Mouse (Mus musculus) intestine, embryonic 14.5 days (tissue): Measurements from ENCODE around the gene Zc2hc1b. TPM values are rescaled to one million over a fixed set of nuclear protein-coding genes. Genes with fewer than 3 reads are reported as not detected.

ENCODE experiments used
- ATAC-seq: fragments of 200-750 bp; cut with Nextera tagmentation; replicated peaks from 2 replicates; pipeline ENCODE4 v1.8.0; 2017; ENCODE audit warnings: low read depth, moderate number of reproducible peaks, moderate TSS enrichment, moderate library complexity; ENCODE audit not compliant: low FRiP score, low TSS enrichment
- DNase-seq: peaks from one replicate; pipeline ENCODE4 v3.0.0-alpha.2; 2018; ENCODE audit warnings: low spot score
- H3K27ac ChIP-seq: fragments of 300-500 bp; sonication (generic); 2 replicates; pipeline ENCODE4 v1.5.1; 2014; ENCODE audit warnings: low read depth, mild to moderate bottlenecking, control low read depth
- H3K27me3 ChIP-seq: fragments of 300-500 bp; sonication (generic); replicated peaks from 2 replicates; pipeline ENCODE4 v1.6.1; 2014; ENCODE audit warnings: low read length, control low read depth; ENCODE audit not compliant: control insufficient read depth, insufficient read depth
- H3K36me3 ChIP-seq: fragments of 300-500 bp; sonication (generic); 2 replicates; pipeline ENCODE4 v1.6.1; 2014; ENCODE audit warnings: low read length, control low read depth; ENCODE audit not compliant: control insufficient read depth, insufficient read depth
- H3K4me1 ChIP-seq: fragments of 300-500 bp; sonication (generic); replicated peaks from 2 replicates; pipeline ENCODE4 v1.6.1; 2014; ENCODE audit warnings: low read length, control low read depth, mixed read lengths; ENCODE audit not compliant: control insufficient read depth, insufficient read depth
- H3K4me2 ChIP-seq: fragments of 300-500 bp; sonication (generic); 2 replicates; pipeline ENCODE4 v1.6.1; 2014; ENCODE audit warnings: low read length
- H3K4me3 ChIP-seq: fragments of 300-500 bp; sonication (generic); 2 replicates; pipeline ENCODE4 v1.5.1; 2014; ENCODE audit warnings: low read depth, low read length, control low read depth, mixed read lengths
- H3K9ac ChIP-seq: fragments of 300-500 bp; sonication (generic); 2 replicates; pipeline ENCODE4 v1.6.1; 2014; ENCODE audit warnings: mild to moderate bottlenecking, low read length
- H3K9me3 ChIP-seq: fragments of 300-500 bp; sonication (generic); 2 replicates; pipeline ENCODE4 v1.6.1; 2016; ENCODE audit warnings: low read length, control low read depth; ENCODE audit not compliant: control insufficient read depth
- WGBS: fragments of 180-500 bp; shearing (Covaris S2); extraction: QIAGEN DNeasy Blood & Tissue Kit; methylation state at CpG from one replicate; pipeline ENCODE4 v1.1.7; 2014; 5-methylcytosine and 5-hydroxymethylcytosine counted together
- polyA plus RNA-seq: library from polyadenylated mRNA; unstranded; fragments of >200 nt; fragmentation: Nextera tagmentation; extraction: Ambion mirVana; gene quantifications from 2 replicates; pipeline ENCODE4 v1.2.1, GENCODE M21; 2014

Gene Zc2hc1b
- polyA plus RNA-seq, 1 experiment from 2014 or later, result not detected

DNA sequence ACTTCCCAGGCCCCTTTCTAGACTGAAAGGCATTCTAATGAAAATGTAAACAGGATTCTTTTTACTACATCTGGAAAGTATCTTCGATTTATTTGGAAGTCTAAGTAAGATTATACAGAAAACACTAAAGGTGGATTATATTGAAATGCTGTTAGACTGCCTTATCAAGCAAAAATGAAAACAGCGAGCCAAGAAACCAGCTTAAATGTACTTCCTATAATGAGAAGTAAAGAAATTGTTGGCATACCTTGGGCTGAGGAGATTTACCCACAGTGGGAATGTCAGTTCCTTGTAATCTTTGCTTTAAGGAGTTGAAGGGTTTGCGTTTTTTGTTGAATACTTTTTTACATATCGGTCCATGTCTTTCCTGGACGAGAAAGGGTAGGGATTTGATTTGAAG, 9.4 kb downstream of the Zc2hc1b start:
- H3K36me3 ChIP-seq, result no peaks in the 10 kb centered on the region
- H3K27me3 ChIP-seq, result no peaks in the 10 kb centered on the region
- DNase-seq, result no peak
- peak overlapping the region; percentile 76 for H3K27ac ChIP-seq
- peaks cover 28% of the 10 kb centered on the region for H3K4me1 ChIP-seq
- no peak for ATAC-seq
- H3K4me2 ChIP-seq, result no peak overlapping the region
- no peak overlapping the region for H3K9ac ChIP-seq
- 42% methylated on average over 5 of the region's 5 CpGs for WGBS
- H3K9me3 ChIP-seq, result no peaks in the 10 kb centered on the region
- H3K4me3 ChIP-seq, result no peak overlapping the region

GRCm38 (mm10) chr10:13162031-13162430, 15.8 kb downstream of the Zc2hc1b start:
- ATAC-seq, result no peak
- H3K4me2 ChIP-seq, result no peak overlapping the region
- no peaks in the 10 kb centered on the region for H3K9me3 ChIP-seq
- no peaks in the 10 kb centered on the region for H3K27me3 ChIP-seq
- peak; percentile 6 for DNase-seq
- H3K27ac ChIP-seq, result no peak overlapping the region
- 71% methylated on average over 4 of the region's 4 CpGs for WGBS
- no peaks in the 10 kb centered on the region for H3K36me3 ChIP-seq
- H3K4me1 ChIP-seq, result no peaks in the 10 kb centered on the region
- H3K4me3 ChIP-seq, result no peak overlapping the region
- H3K9ac ChIP-seq, result no peak overlapping the region

DNA sequence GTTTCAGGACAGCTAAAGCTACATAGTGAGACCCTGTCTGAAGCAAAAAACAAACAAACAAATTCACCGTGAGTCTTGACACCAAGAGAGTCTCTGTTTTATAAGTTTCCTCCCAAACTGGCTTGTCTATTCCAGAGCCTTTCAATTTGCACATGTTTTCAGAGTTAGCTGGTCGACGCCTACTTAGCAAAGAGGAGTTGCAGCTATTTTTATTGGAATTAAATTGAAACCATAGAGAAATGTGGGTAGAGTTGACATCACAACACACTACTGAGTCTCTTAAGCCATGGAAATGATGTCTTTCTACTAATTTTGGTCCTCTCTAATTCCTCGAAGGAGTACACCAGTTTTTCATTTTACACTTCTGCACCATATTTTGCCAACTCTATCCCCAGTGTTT, 16.9 kb downstream of the Zc2hc1b start:
- DNase-seq, result peak; percentile 6
- no peaks in the 10 kb centered on the region for H3K27me3 ChIP-seq
- no peak overlapping the region for H3K4me3 ChIP-seq
- H3K9ac ChIP-seq, result no peak overlapping the region
- no peaks in the 10 kb centered on the region for H3K9me3 ChIP-seq
- WGBS, result 94% methylated on average over 4 of the region's 4 CpGs
- no peak overlapping the region for H3K4me2 ChIP-seq
- H3K4me1 ChIP-seq, result no peaks in the 10 kb centered on the region
- H3K36me3 ChIP-seq, result no peaks in the 10 kb centered on the region
- ATAC-seq, result no peak
- no peak overlapping the region for H3K27ac ChIP-seq

DNA sequence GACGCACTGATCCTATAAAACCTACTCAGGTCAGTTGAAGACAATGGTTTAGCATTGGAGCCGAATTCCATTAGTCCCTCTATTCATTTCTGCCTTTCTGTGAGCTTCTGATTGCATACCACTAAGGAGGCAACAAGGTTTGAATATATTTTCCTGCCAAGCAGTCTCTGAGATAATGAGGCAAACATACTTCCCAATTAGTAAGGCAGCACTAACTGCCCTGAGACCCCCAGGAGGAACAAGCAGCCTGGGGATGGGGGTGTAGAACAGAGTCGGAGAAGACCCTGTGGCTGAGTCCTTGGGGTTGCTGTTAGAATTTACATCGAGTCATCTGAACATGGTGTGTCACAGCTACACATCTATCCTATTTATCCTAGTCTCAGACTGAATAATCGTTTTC, 22.4 kb downstream of the Zc2hc1b start:
- Histone ChIP-seq H3K4me2 (no peak overlapping the region), H3K4me3 (no peak overlapping the region), H3K9me3 (no peaks in the 10 kb centered on the region), H3K27ac (no peak overlapping the region), H3K4me1 (no peaks in the 10 kb centered on the region), H3K9ac (no peak overlapping the region), H3K27me3 (no peaks in the 10 kb centered on the region), H3K36me3 (no peaks in the 10 kb centered on the region)
- DNase-seq, result peak; percentile 18
- WGBS, result 93% methylated on average over 5 of the region's 5 CpGs
- no peak for ATAC-seq

GRCm38 (mm10) chr10:13152811-13153364, 24.9 kb downstream of the Zc2hc1b start:
- no peak overlapping the region for H3K9ac ChIP-seq
- H3K27ac ChIP-seq, result no peak overlapping the region
- no peaks in the 10 kb centered on the region for H3K4me1 ChIP-seq
- H3K4me2 ChIP-seq, result no peak overlapping the region
- no peaks in the 10 kb centered on the region for H3K9me3 ChIP-seq
- DNase-seq, result peak; percentile 28
- no peak for ATAC-seq
- H3K27me3 ChIP-seq, result no peaks in the 10 kb centered on the region
- H3K36me3 ChIP-seq, result no peaks in the 10 kb centered on the region
- WGBS, result 73% methylated on average over 4 of the region's 4 CpGs
- no peak overlapping the region for H3K4me3 ChIP-seq

DNA sequence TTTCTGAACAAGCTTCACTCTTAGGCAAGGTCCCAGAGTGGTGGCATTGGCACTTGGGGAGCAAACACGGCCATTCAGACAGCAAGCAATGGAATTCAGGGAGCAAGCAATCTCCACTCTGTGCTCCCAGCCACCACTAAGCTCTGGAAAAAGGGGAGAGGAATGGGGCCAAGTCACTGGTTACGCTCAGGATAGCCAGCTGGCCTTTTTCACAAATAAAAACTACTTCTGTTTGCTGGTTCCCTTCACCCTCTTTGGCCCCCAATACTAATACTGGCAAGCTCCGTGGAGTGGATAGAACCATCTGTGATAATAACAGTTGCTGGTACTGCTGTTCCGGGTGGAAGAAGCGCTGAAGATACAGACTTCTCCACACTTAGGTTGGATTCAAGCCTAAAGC, 26.5 kb downstream of the Zc2hc1b start:
- Histone ChIP-seq H3K9ac (no peak overlapping the region), H3K27ac (no peak overlapping the region), H3K27me3 (no peaks in the 10 kb centered on the region), H3K4me3 (no peak overlapping the region), H3K36me3 (no peaks in the 10 kb centered on the region), H3K9me3 (no peaks in the 10 kb centered on the region), H3K4me2 (no peak overlapping the region), H3K4me1 (no peaks in the 10 kb centered on the region)
- 66% methylated on average over 5 of the region's 5 CpGs for WGBS
- DNase-seq, result peak; percentile 50
- no peak for ATAC-seq

- DNase-seq, result no peak
- ATAC-seq, result no peak
- 74% methylated on average over 3 of the region's 3 CpGs for WGBS
Measured at GRCm38 (mm10) chr10:13150435-13150834, 27.4 kb downstream of the Zc2hc1b start.

DNA sequence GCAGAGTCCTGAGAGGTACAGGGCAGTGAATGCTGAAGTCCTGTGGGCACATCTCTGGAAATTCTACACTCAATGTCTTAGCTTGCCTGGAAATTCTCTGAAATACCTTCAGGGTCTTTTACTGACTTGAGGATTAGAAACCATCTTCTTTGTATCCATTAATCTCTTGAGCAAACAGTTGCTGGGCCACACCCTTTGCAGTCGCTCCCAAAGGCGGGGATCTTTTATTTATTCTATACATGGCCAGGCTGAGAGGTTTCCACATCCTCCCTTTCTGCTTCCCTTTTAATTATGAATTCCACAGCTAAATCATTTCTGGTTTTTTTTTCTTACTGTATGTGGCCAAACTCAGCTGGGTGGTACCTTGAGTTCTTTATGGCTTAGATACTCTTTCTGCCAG, 37.4 kb downstream of the Zc2hc1b start:
- ATAC-seq (no peak), DNase-seq (peak; percentile 51)
- Histone ChIP-seq H3K27ac (no peak overlapping the region), H3K9ac (no peak overlapping the region), H3K9me3 (0 out of 2 replicates have a peak, but pooled peaks cover 3% of the 10 kb centered on the region), H3K27me3 (no peaks in the 10 kb centered on the region), H3K4me3 (no peak overlapping the region), H3K36me3 (no peaks in the 10 kb centered on the region), H3K4me2 (no peak overlapping the region), H3K4me1 (peaks cover 8% of the 10 kb centered on the region)
- WGBS, result 44% methylated on average over 2 of the region's 2 CpGs

More at GRCm38 (mm10) chr10:13150435-13150834, 27.4 kb downstream of the Zc2hc1b start:
- Histone ChIP-seq H3K27ac (no peak overlapping the region), H3K27me3 (no peaks in the 10 kb centered on the region), H3K4me1 (no peaks in the 10 kb centered on the region), H3K9me3 (no peaks in the 10 kb centered on the region), H3K36me3 (no peaks in the 10 kb centered on the region), H3K4me3 (no peak overlapping the region), H3K4me2 (no peak overlapping the region), H3K9ac (no peak overlapping the region)

- WGBS, result 93% methylated on average over 6 of the region's 6 CpGs
- H3K27me3 ChIP-seq, result no peaks in the 10 kb centered on the region
- no peak for ATAC-seq
- no peak overlapping the region for H3K4me3 ChIP-seq
- no peak overlapping the region for H3K27ac ChIP-seq
- no peak overlapping the region for H3K9ac ChIP-seq
- peaks cover 8% of the 10 kb centered on the region for H3K4me1 ChIP-seq
- H3K4me2 ChIP-seq, result no peak overlapping the region
- DNase-seq, result peak; percentile 15
- no peaks in the 10 kb centered on the region for H3K36me3 ChIP-seq
- H3K9me3 ChIP-seq, result no peaks in the 10 kb centered on the region
Measured at GRCm38 (mm10) chr10:13137906-13138305, 39.9 kb downstream of the Zc2hc1b start.
